Mouse (Mus musculus): ENCODE measurements at regions not wholly inside any gene's neighbourhood (a gene's known extent, or its start where the extent isn't known, plus 50 kb on each side); places are given as distances from the start of the nearest gene placed in this dataset.
A peak's percentile ranks its signal among the peaks of the same experiment; 100 is the strongest.

DNA sequence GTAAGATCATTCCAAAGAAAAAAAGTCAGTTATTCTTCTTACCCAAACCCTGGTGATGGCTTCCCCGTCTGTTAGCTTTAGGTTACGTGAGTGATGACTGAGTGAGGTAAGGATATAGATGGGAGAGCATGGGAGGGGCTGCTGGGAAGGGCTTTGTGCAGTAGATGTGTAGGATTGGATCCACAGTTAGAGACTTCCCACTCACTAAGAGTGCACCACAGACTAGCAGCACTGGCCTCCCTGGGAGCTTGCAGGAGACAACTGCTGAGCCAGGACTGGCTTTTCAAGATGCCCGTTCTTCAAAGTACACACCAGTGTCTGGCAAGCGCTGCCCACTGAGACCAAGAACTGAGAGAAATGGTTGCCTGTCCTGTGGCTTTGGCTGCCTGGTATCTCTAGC, 62.0 kb upstream of the Ifne start:
- no peak for DNase-seq (ENCODE audit: low read depth, low spot score)

- no peak for DNase-seq (ENCODE audit: low read depth, low spot score)
Observed at GRCm38 (mm10) chr4:88940670-88941069, 60.7 kb upstream of the Ifne start.

GRCm38 (mm10) chr4:88939397-88939796, 59.4 kb upstream of the Ifne start:
- DNase-seq (ENCODE audit: low read depth, low spot score): no peak

DNA sequence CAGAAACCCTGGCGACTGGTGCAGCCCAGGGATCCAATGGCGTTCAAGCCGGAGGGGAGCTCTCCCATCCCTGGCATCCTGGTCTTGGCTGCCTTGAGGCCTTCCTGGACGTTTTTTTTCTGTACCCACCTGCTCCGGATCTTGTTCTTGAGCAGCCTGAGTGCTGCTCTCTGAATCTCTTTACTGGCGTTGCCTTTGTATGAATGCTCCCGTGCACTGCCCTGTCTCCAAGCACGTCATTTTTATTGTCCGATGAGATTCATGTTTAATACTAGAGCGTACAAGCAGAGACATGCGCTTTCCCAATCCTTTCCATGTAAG, 58.7 kb upstream of the Ifne start:
- no peak for DNase-seq (ENCODE audit: low read depth, low spot score)

GRCm38 (mm10) chr4:88937866-88938711, 58.1 kb upstream of the Ifne start:
- peak; percentile 72 for DNase-seq (ENCODE audit: low read depth, low spot score)

DNA sequence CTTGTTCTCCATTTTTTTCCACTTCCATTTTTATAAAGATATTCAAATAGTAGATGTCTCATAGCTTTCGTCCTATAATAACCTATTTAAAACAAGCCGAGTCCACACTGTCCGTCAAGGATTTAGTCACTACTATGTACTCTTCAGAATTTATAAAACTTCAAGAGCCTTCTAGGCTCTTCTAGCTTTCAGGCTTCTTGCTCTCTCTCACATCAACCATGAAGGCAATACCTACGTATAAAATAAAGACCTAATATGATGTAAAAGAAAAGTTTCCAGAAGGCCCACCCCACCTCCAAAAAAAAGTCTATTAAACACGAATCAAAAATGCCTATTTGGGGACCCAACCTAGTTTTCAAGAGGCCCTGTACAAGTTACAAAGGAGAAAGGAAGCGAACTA, 57.0 kb upstream of the Ifne start:
- peak; percentile 59 for DNase-seq (ENCODE audit: low read depth, low spot score)

DNA sequence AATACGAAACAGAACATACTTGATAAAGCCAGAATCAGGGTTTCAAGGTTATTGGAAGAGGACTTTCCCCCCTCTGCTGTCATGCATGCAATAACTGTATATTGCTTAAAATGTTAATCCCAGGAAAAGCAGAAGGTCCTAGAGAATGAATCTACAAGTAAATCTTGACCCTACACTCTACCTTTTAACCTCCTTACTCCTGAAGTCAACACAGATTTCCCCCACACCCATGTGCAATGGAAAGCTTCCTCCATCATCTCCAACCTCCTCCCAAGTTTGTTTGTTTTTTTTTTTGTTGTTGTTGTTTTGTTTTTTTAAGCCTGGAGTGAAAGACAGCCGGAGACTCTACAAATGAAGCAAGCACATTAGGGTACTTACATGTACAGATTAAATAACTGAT, 55.9 kb upstream of the Ifne start:
- peak; percentile 58 for DNase-seq (ENCODE audit: low read depth, low spot score)

- peak; percentile 91 for DNase-seq (ENCODE audit: low read depth, low spot score)
Observed at GRCm38 (mm10) chr4:88935316-88935715, 55.3 kb upstream of the Ifne start.

DNA sequence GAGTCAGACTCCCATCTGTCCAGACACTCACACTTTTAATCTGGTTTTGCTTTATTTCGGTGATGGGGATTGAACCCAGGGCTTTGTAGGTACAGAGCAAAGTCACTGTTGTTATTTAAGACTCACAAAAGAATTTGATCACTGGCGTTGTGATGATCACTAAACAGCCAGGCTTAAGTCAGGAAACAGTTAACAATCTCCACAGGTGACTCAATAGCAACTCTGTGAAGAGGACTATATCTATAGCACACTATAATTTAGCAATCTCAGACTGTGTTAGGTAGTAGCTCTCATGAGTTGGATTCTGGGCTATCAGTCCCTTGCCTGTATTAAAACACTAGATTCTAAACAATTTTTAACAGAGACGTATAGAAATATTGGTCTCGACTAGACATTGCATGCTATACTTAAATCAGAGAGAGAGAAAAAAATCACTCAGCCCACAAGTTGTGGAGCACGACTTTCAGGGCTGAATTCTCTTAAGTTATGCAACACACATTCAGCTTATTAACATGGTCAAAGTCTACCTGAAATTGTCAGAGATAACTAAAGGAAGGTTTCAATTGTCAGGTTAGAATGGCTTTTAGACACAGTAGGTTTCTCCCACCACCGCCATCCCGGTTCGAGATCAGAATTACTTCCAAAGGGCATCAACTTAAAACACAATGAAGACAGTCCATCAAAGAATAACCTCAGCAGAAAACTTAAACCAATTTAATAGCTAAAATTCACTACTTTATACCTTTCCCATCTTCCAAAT, 54.4 kb upstream of the Ifne start:
- peak; percentile 65 for DNase-seq (ENCODE audit: low read depth, low spot score)

- DNase-seq (ENCODE audit: low read depth, low spot score): peak; percentile 56
Observed at GRCm38 (mm10) chr4:88931217-88931616, 51.2 kb upstream of the Ifne start.
